Mouse (Mus musculus) heart, adult 2 months (tissue): ENCODE measurements at regions not wholly inside any gene's neighbourhood (a gene's known extent, or its start where the extent isn't known, plus 50 kb on each side); places are given as distances from the start of the nearest gene placed in this dataset.

Source experiments
- CTCF ChIP-seq: fragments of 200-600 bp; IDR thresholded peaks from 2 replicates; pipeline ENCODE4 v1.8.1; 2022; ENCODE audit warnings: antibody characterized with exemption, mild to moderate bottlenecking, moderate library complexity
- EP300 ChIP-seq: fragments of 200-500 bp; IDR thresholded peaks from 2 replicates; pipeline ENCODE4 v1.6.1; 2011; ENCODE audit warnings: low read depth, low read length, control low read depth; ENCODE audit not compliant: insufficient read depth
- POLR2A ChIP-seq: fragments of 200-500 bp; IDR thresholded peaks from 2 replicates; pipeline ENCODE4 v1.6.1; 2011; ENCODE audit warnings: mild to moderate bottlenecking, low read depth, low read length, control low read depth; ENCODE audit not compliant: insufficient read depth

- no peak for TF ChIP-seq POLR2A
- no peak for TF ChIP-seq CTCF
- no peak for TF ChIP-seq EP300
These were observed 94.0 kb upstream of the Ppfia2 start for GRCm38 (mm10) chr10:106376161-106376560.
